Comparison of ENCODE assay signal across 9 mouse cellular contexts in the genomic region with DNA sequence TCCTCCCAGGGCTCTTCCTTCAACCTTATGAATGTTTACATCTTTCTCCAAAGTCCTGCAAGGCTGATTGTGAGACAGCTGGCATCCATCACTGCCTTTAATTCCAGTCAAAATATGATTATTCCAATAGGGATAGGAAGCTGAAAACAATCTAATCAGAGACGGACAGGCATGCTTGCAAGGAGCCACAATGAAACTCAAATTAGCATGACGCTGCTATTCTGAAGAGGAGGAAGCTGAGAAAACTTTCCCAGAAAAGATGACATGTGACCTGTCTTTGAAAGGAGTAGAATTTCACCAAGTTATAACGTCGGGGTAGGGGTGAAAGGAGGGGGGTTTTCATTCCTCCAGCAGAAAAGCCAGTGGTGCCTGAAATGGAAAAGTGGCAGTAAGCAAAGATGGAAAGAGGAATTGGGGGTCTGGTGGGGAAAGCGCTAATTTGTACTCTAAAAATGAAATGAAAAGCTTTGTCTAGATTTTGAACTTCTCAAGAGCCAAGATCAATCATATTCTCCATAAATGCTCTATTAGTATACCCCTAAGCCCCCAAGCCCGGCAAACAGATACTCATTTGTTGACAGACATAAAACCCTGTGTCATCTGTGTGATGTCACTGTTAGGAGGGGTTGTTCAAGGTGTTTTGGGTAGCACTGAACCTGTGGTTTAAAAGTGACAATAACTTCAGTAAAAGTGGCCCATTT. TPM values are rescaled to one million over a fixed set of nuclear protein-coding genes. Genes with fewer than 3 reads are reported as not detected.
A peak's percentile ranks its signal among the peaks of the same experiment; 100 is the strongest.
DNase-seq lines count a peak whose midpoint lies in the region; ATAC-seq and TF ChIP-seq lines count a peak whose summit lies in the region.
"Had no signal": no experiment of that assay in that cellular context is flagged by ENCODE, and none has a peak within 500 bp of the region (broad histone marks: within the 10 kb centered on the region; RNA-seq: fewer than 3 reads in every experiment).

No protein-coding gene starts in this region.

- DNase-seq in kidney, postnatal 10 days, result no peak
- DNase-seq in embryo, embryonic 9.5 days (ENCODE audit: extremely low spot score), result peak; percentile 8
- no peak for DNase-seq in midbrain, postnatal 0 days (ENCODE audit: low spot score)
- DNase-seq in right cerebral cortex, postnatal 14 days, result no peak
- no peak for DNase-seq in cerebellum, adult 9-11 months
- DNase-seq in gastrocnemius, postnatal 4 days (ENCODE audit: low spot score in 2 of 2), result no peak

- H3K9ac ChIP-seq in kidney, embryonic 16.5 days (replicated peaks; ENCODE audit: low read length), result peak overlapping the region; percentile 85; the same call in 1 of the 2 replicates
- no peak overlapping the region for H3K9ac ChIP-seq in intestine, embryonic 15.5 days
- H3K9ac ChIP-seq in midbrain, postnatal 0 days (replicated peaks; ENCODE audit: low read length, poor library complexity, severe bottlenecking), result peak overlapping the region; percentile 81

- H3K4me1 ChIP-seq in kidney, embryonic 16.5 days (ENCODE audit: insufficient read depth, low read length), result peaks cover 10% of the 10 kb centered on the region
- H3K4me1 ChIP-seq in intestine, embryonic 15.5 days (replicated peaks), result 0 out of 2 replicates have a peak, but pooled peaks cover 5% of the 10 kb centered on the region
- H3K4me1 ChIP-seq in midbrain, postnatal 0 days (ENCODE audit: insufficient read depth, low read length), result peaks cover 4% of the 10 kb centered on the region; the same call in 1 of the 2 replicates

- H3K4me3 ChIP-seq in kidney, embryonic 16.5 days (ENCODE audit: low read length), result peak overlapping the region; percentile 86
- peak overlapping the region; percentile 72 for H3K4me3 ChIP-seq in intestine, embryonic 15.5 days (replicated peaks)
- peak overlapping the region; percentile 80 for H3K4me3 ChIP-seq in midbrain, postnatal 0 days (ENCODE audit: low read depth, low read length)

- no peak overlapping the region for H3K27ac ChIP-seq in kidney, embryonic 16.5 days (ENCODE audit: low read length)
- no peak overlapping the region for H3K27ac ChIP-seq in intestine, embryonic 15.5 days
- no peak overlapping the region for H3K27ac ChIP-seq in midbrain, postnatal 0 days (ENCODE audit: low read depth, low read length)

- H3K9me3 ChIP-seq in kidney, embryonic 16.5 days (ENCODE audit: low read length), result no peaks in the 10 kb centered on the region
- no peaks in the 10 kb centered on the region for H3K9me3 ChIP-seq in intestine, embryonic 15.5 days
- no peaks in the 10 kb centered on the region for H3K9me3 ChIP-seq in midbrain, postnatal 0 days (ENCODE audit: low read length)

- ATAC-seq in kidney, embryonic 16.5 days (ENCODE audit: low FRiP score, low TSS enrichment), result no peak
- no peak for ATAC-seq in intestine, embryonic 15.5 days
- 0 out of 2 replicates have a peak, but pooled peaks have one; percentile 2 for ATAC-seq in midbrain, postnatal 0 days (ENCODE audit: low FRiP score)

- WGBS in kidney, embryonic 16.5 days, result 22% methylated on average over 6 of the region's 6 CpGs
- WGBS in intestine, embryonic 15.5 days, result 28% methylated on average over 6 of the region's 6 CpGs
- WGBS in midbrain, postnatal 0 days, result 10% methylated on average over 6 of the region's 6 CpGs

- peak overlapping the region; percentile 79 for H3K4me2 ChIP-seq in kidney, embryonic 16.5 days (replicated peaks; ENCODE audit: low read depth, low read length)
- peak overlapping the region; percentile 76 for H3K4me2 ChIP-seq in intestine, embryonic 15.5 days (replicated peaks)
- peak overlapping the region; percentile 66 for H3K4me2 ChIP-seq in midbrain, postnatal 0 days (ENCODE audit: low read depth, low read length, poor library complexity, severe bottlenecking)

- no peak for TF ChIP-seq CTCF in midbrain, postnatal 0 days (IDR thresholded peaks at IDR 0.05)

- no peaks in the 10 kb centered on the region for H3K27me3 ChIP-seq in kidney, embryonic 16.5 days (ENCODE audit: insufficient read depth, low read length)
- no peaks in the 10 kb centered on the region for H3K27me3 ChIP-seq in intestine, embryonic 15.5 days (replicated peaks)
- no peaks in the 10 kb centered on the region for H3K27me3 ChIP-seq in midbrain, postnatal 0 days (ENCODE audit: insufficient read depth, low read length)
- H3K27me3 ChIP-seq: Patski had no signal

- no peaks in the 10 kb centered on the region for H3K36me3 ChIP-seq in kidney, embryonic 16.5 days (ENCODE audit: insufficient read depth, low read length)
- no peaks in the 10 kb centered on the region for H3K36me3 ChIP-seq in intestine, embryonic 15.5 days
- 0 out of 2 replicates have a peak, but pooled peaks cover 3% of the 10 kb centered on the region for H3K36me3 ChIP-seq in midbrain, postnatal 0 days (ENCODE audit: insufficient read depth, low read length)

RNA-seq across cellular contexts. Expression of gene Tcp11l1, which starts 1.1 kb away (rescaled TPM):
- polyA plus RNA-seq in kidney, embryonic 16.5 days (2015; fragmentation: Nextera tagmentation; extraction: Ambion mirVana), result 31.4 and 36.8 TPM in 2 replicates
- polyA plus RNA-seq in intestine, embryonic 15.5 days (2015; fragmentation: Nextera tagmentation; extraction: Ambion mirVana), result 31.2 and 34.5 TPM in 2 replicates
- 27.8 and 28.2 TPM in 2 replicates for total RNA-seq in midbrain, postnatal 0 days (2014; rRNA removed)
- 51.6 and 58.8 TPM in 2 replicates for polyA plus RNA-seq in midbrain, postnatal 0 days (2015; fragmentation: Nextera tagmentation; extraction: Ambion mirVana)
- total RNA-seq in gastrocnemius, postnatal 4 days (2021), result 1 to 10 TPM; 7.1 to 9.5 TPM

RNA-seq across cellular contexts. Expression of gene Pin1rt1, which starts 5.4 kb away (rescaled TPM):
- 0.19 TPM in 1 of 2 replicates, not detected in the other for polyA plus RNA-seq in kidney, embryonic 16.5 days (2015; fragmentation: Nextera tagmentation; extraction: Ambion mirVana)
- polyA plus RNA-seq in intestine, embryonic 15.5 days (2015; fragmentation: Nextera tagmentation; extraction: Ambion mirVana), result 0.14 TPM in 1 of 2 replicates, not detected in the other
- not detected in 2 replicates for total RNA-seq in midbrain, postnatal 0 days (2014; rRNA removed)
- polyA plus RNA-seq in midbrain, postnatal 0 days (2015; fragmentation: Nextera tagmentation; extraction: Ambion mirVana), result not detected in 2 replicates
- not detected for total RNA-seq in gastrocnemius, postnatal 4 days (2021)

RNA-seq across cellular contexts. Expression of gene Depdc7, which starts 31.9 kb away (rescaled TPM):
- 24.2 and 26.1 TPM in 2 replicates for polyA plus RNA-seq in kidney, embryonic 16.5 days (2015; fragmentation: Nextera tagmentation; extraction: Ambion mirVana)
- polyA plus RNA-seq in intestine, embryonic 15.5 days (2015; fragmentation: Nextera tagmentation; extraction: Ambion mirVana), result 32.6 and 36.2 TPM in 2 replicates
- 1.9 and 2.3 TPM in 2 replicates for total RNA-seq in midbrain, postnatal 0 days (2014; rRNA removed)
- 0.90 and 1.5 TPM in 2 replicates for polyA plus RNA-seq in midbrain, postnatal 0 days (2015; fragmentation: Nextera tagmentation; extraction: Ambion mirVana)
- total RNA-seq in gastrocnemius, postnatal 4 days (2021), result 1 to 10 TPM; 2.4 to 3.3 TPM

Comparison
In these comparisons a context has a peak if more than half of its experiments do, and no peak if none do; other contexts are left out.
1. RNA of gene Depdc7, which starts 31.9 kb away (polyA plus RNA-seq): 32.6 to 36.2 TPM in intestine, embryonic 15.5 days and 24.2 to 26.1 TPM in kidney, embryonic 16.5 days; 0.90 to 1.5 TPM in midbrain, postnatal 0 days; every median in the first group is over 10 times any median in the second.
2. Peak in every context shown above with its lines, with median percentiles within 50 percentile points of each other: H3K4me2 ChIP-seq and H3K4me3 ChIP-seq.